Mouse (Mus musculus) adrenal gland (tissue): ENCODE data around the gene Cd209d.
"Not testable (repeated sequence)": the region's sequence is repeated elsewhere in the genome, so short reads cannot be mapped to it uniquely, and the experiment has no call there.

ENCODE experiments used
- intact Hi-C: fragments of 180-260 bp; cut with DNase I; formaldehyde crosslinking; loops from one replicate; pipeline ENCODE4 v1.15.1; 2025
- long read RNA-seq, 2 experiments: library from polyadenylated mRNA; unstranded; transcript quantifications; one replicate each; pipeline ENCODE4 v2.0.0; 2020; ENCODE audit warnings: borderline replicate concordance in 1 of 2; ENCODE audit not compliant: insufficient replicate concordance in 1 of 2

The Cd209d gene
- long read RNA-seq, experiment 1 = 0 reads
- long read RNA-seq, experiment 2, partial matches to known transcripts = 0 of 1 reads
- long read RNA-seq, experiment 2, other reads (novel, unspliced or antisense) = 0 of 1 reads

GRCm38 (mm10) chr8:3878455-3878854 is at the start of gene Cd209d:
Gene Cd209d, minus strand, starts transcription at chr8:3878555.
- intact Hi-C loops = no loop called here

GRCm38 (mm10) chr8:3926744-3927143 is 48.4 kb upstream of the Cd209d start, which contains the start of gene Cd209b:
Gene Cd209b, minus strand, starts transcription at chr8:3926844.
- intact Hi-C loops = no loop called here

GRCm38 (mm10) chr8:3876121-3876520 is 2.2 kb downstream of the Cd209d start:
- intact Hi-C loops = no loop called here

- intact Hi-C loops = not testable (repeated sequence)
These were observed 15.6 kb downstream of the Cd209d start for GRCm38 (mm10) chr8:3862736-3863135.

GRCm38 (mm10) chr8:3854209-3854608 is 24.1 kb downstream of the Cd209d start, which contains the start of gene Cd209e:
Gene Cd209e, minus strand, starts transcription at chr8:3854309.
- intact Hi-C loops = no loop called here
